Mouse (Mus musculus) heart, postnatal 4 days (tissue): ENCODE measurements at regions not wholly inside any gene's neighbourhood (a gene's known extent, or its start where the extent isn't known, plus 50 kb on each side); places are given as distances from the start of the nearest gene placed in this dataset.

Experiments
- DNase-seq: peaks from one replicate; pipeline ENCODE4 v3.0.0; 2021

- DNase-seq = no peak
Observed at GRCm38 (mm10) chr17:68057264-68057663, 53.3 kb upstream of the Arhgap28 start.

GRCm38 (mm10) chr17:68060455-68060854, 56.5 kb upstream of the Arhgap28 start:
- DNase-seq = no peak

DNA sequence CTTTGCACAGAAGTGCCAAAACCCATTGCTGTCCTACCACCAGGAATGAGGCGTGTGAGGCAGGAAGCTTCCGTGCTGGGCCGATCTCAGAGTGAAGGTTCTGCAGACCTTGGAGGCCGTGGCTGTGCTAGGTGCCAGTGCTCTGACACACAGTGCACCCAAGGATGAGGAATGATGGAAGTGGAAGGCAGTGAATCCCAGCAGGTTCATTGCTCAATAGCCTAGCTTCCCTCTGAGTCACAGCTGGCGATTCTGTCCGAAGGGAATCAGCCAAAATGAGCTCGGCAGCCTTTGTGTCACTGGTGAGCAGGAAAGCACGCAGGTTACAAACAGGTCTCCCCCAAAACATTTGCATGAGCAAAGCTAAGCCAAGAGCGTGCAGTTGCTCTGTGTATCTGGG, 61.8 kb upstream of the Arhgap28 start:
- DNase-seq = no peak

- DNase-seq = no peak
Observed at GRCm38 (mm10) chr17:68066204-68066603, 62.3 kb upstream of the Arhgap28 start.

DNA sequence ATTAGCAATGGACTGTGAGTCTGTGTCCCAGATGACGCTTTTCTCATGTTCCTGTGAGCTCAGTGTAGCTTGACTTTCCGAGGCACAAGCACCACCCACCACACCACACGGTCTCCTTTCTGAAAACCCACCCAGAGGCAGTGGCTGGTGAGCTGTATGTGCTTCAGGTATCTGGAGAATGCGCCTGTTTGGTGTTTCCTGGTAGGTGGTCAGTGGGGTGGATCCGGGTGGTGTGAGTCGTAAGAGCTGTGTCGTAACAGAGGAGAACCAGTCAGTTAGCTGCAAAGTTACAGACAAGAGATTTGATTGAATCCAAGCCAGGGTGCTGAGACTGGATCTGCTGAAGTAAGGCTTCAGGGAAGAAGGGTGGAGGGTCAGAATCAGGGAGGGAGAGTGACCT, 65.1 kb upstream of the Arhgap28 start:
- DNase-seq = no peak

DNA sequence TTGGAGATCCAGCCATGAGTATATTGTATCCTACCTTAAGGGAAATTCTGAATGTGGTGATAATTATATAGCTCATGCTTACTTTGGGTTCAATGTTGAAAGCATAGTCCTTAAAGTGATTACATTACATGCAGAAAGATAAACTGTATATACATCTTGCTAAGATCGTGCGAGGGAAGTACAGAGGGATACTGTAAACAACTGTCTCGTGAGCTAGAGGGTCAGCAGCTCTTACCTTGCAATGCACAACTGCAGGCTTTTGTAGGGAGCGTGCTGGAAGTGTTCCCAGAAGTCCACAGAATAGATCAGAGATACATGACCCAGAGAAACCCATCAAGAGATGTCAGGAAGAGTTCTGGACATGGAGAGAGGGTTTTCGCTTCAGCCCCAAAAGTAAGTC, 65.6 kb upstream of the Arhgap28 start:
- DNase-seq = no peak

DNA sequence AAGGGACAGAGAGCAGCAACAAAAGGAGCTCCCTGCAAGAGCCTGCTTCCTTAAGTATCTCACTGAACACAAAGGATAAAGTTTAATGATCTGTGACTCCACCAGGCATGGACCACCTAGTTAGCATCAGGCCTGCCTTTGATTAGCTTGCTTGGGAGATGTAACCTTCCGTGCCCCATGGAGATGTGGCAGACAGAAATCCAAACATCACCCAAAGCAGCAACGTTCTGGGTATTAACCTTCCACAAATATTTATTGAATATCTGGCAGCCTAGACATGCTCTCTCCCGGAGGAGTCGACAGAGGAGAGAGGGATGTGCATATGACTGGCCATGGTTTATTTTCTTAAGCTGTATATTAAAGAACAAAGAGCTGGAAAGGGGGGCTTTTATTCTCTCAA, 67.6 kb upstream of the Arhgap28 start:
- DNase-seq = no peak

DNA sequence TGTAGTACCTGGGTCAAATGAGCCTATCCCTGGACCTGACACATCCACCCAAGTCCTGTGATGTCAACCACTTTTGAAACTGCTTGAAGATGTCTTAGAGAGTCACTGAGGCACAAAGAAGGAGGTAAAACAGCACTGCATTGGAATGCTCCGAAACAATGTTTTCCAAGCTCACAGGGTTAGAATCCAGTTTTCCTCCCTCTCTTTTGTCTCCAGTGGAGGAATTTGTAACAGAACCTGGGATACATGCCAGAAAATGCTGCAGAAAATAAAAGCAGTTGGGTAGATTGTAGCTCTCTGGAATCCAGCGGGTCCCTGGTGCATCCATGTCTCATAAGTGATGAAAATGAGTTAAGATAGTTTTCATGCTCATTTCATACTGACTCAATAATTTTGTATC, 71.8 kb upstream of the Arhgap28 start:
- peak; percentile 16 for DNase-seq

GRCm38 (mm10) chr17:68078709-68079108, 74.8 kb upstream of the Arhgap28 start:
- no peak for DNase-seq

DNA sequence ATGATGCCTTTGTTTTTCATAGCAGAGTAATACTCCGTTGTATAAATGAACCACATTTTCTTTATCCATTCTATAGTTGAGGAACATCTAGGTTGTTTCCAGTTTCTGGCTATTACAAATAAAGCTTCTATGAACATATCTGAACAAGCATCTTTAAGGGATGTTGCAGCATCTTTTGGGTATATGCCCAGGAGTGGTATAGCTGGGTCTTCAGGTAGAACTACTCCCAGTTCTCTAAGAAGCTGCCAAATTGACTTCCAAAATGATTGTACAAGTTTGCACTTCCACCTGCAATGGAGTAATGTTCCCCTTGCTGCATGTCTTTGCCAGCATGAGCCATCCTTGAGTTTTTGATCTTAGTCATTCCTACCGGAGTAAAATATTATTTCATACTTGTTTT, 80.5 kb upstream of the Arhgap28 start:
- no peak for DNase-seq

GRCm38 (mm10) chr17:68087149-68087548, 83.2 kb upstream of the Arhgap28 start:
- DNase-seq = no peak

DNA sequence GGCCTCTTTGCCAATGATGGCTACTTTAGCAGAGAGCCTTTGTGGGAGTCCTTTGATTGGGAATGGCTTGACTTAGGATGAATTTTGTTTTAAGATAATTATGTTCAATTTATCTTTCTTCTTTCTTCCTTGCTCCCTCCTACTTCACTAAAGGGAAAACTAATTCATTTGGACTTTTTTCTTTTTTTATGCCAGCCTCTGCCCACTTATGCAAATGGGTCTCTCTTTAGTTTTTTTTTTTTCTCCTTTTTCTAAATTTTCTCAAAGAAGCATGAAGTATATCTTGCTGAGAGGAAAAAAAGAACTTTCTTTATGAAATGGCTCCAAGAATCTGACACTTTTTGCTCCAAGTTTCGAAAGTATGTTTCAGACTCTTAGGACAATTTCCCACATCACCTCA, 85.3 kb upstream of the Arhgap28 start:
- DNase-seq = no peak

GRCm38 (mm10) chr17:68089830-68090229, 85.9 kb upstream of the Arhgap28 start:
- no peak for DNase-seq

- DNase-seq = no peak
Observed at GRCm38 (mm10) chr17:68096982-68097381, 93.1 kb upstream of the Arhgap28 start.

GRCm38 (mm10) chr17:68097436-68097835, 93.5 kb upstream of the Arhgap28 start:
- no peak for DNase-seq

- no peak for DNase-seq
Observed at GRCm38 (mm10) chr17:68100093-68100492, 96.2 kb upstream of the Arhgap28 start.

- DNase-seq = peak; percentile 64
Observed at GRCm38 (mm10) chr17:68103346-68103745, 99.4 kb upstream of the Arhgap28 start.

DNA sequence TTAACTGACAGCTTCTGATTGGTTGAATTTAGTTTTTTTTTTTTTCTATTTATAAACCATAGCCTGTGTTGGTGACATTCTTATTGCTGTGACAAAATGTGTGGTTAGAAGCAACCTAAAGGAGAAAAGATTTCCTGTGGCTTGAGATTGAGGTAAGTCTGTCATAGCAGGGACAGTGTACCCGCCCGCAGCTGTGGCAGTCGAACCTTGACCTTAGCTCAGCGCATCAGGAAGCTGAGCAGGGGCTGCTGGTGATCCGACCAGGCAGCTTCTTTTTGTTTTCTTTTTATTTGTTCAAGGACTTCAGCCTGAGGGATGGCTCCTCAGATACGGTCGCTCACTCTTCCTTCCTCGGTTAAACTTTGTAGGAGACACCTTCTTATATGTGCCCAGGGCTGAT, 102.4 kb upstream of the Arhgap28 start:
- no peak for DNase-seq

GRCm38 (mm10) chr17:68107875-68108274, 104.0 kb upstream of the Arhgap28 start:
- DNase-seq = no peak

DNA sequence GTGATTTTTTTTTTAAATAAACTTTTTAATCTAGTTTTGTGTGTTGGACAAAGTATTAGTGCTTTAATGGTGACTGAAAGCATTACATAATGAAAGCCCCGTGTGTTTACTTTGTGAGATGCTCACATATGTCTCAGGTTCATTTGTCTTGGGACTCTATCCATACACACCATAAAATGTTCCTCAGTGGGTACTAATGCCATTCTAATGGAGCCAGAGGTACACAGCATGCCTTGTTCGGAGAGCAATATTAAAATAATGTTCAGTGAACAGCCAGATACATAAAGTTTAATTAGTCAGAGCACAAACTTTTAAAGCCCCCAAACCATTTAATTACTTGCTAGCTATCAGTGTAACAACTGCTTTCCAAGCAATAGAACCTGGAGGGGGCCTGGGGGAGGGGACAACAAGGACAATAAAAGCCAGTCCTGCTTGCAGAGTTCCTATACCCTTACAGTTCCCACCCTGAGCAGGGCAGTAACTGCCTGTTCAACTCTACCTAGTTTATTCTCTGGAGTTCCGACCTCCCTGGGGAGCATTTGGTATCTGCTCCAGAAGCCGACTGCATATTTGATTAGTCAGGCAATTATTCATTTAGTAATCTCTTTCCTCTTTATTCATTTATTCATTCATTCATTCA, 108.0 kb upstream of the Arhgap28 start:
- no peak for DNase-seq

GRCm38 (mm10) chr17:68112763-68113330, 108.9 kb upstream of the Arhgap28 start:
- DNase-seq = no peak

DNA sequence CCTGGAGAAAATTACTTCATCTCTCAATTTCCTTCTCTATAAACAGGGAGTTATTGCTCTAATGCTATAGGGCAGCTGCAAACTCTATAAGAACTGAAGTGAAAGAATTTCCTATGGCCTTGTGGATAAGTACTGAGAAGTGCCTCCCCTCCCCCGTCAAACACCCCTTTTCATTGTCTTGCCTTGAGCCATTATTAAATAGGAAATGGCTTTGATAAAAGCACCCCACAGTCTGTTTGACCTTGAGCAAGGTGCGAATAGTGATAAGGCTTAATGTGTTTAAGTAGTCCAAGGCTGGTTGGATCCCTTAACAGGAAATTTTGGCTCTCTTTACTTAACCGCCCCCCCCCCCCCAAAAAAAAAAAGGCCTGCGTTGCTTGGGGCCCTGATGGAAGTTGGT, 111.7 kb upstream of the Arhgap28 start:
- no peak for DNase-seq

DNA sequence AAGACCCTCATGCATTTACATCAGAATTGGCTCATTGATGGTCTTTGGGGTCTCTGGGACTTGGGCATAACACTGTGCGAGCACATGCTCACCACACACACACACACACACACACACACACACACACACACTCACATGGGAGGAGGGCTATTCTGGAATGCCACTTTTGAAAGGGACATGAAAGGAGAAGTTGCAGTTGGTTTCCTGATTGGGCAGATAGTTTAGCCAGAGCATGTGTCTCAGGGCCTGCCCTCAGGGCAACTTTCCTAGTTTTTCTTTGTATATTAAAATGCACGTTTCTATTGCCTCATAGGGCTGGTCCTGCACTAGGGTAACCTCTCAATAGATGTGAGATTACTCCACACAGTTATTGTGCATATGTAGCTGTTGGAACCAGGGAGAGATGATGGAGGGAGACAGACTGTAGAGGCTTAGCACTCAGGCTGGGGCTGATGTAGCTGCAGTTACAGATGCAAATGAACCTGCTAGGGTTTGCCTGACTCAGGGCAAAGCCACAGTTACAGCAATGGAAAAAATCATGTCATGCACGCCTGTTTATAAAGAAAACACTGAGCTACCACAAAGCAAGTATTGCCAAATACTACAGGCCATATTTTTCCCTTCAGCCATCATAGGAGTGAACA, 115.3 kb upstream of the Arhgap28 start:
- DNase-seq = no peak

GRCm38 (mm10) chr17:68120230-68120629, 116.3 kb upstream of the Arhgap28 start:
- no peak for DNase-seq
